Mouse (Mus musculus) ES-CJ7 (cell line): Measurements from ENCODE around the gene Mgll.

Experiments used
- DNase-seq: peaks from one replicate; pipeline ENCODE4 v3.0.0; 2011; ENCODE audit warnings: low read depth, low spot score

Mgll gene

GRCm38 (mm10) chr6:88770981-88771380 lies 46.8 kb downstream of the Mgll start:
- no peak for DNase-seq

DNA sequence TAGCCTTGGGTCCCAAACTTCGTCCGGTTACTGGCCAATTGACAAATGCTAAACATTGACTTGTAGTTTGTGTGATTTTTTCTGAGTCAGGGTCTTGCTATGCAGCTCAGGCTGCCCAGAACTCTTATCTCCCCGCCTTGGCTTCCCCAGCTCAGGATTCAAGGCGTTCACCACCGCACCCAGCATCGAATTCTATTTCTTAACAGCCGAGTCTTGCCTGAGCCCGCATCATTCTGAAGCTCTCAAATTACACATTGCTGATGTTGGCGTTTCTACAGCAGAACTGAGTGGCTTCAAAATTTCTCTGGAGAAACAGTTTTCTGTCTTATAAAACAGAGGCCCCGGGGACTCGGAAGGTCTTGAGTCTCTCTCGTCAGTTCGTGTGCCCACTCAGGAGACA lies 47.8 kb downstream of the Mgll start:
- no peak for DNase-seq

DNA sequence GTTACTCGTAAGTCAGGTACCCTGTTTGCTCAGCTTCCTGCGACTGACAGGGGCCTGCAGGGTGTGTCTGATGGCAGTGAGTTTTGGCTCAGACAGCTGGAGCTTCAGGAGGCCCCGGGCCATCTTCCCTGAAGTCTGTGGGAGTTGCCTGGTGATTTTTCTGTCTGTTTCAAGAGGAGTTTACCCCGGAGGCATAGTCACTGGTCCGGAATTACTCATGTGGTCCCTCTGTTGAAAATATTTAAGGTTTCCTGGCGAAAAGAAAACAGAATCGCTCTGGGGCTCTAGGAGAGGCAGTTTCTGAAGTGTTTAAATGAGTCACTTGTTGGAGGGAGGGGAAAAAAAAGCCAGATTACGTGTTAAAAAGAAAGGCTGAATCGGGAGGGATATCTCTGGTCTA lies 49.8 kb downstream of the Mgll start:
- DNase-seq, result no peak

DNA sequence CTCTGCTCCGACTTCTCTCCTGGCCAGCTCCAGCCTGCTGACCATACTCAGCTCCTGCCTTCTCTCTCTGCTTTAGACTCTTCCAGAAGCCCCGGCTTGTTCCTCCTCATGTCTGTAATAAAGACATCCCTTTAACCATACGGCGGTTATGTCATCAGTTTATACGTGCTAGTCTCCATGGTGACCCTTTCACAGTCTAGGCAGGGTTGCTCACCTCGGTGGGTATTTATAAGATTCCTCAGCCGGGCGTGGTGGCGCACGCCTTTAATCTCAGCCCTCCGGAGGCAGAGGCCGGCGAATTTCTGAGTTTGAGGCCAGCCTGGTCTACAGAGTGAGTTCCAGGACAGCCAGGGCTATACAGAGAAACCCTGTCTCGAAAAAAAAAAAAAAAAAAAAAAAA lies 51.1 kb downstream of the Mgll start:
- DNase-seq, result peak; percentile 50

- DNase-seq, result no peak
Observed at GRCm38 (mm10) chr6:88776336-88776923, 52.2 kb downstream of the Mgll start.

DNA sequence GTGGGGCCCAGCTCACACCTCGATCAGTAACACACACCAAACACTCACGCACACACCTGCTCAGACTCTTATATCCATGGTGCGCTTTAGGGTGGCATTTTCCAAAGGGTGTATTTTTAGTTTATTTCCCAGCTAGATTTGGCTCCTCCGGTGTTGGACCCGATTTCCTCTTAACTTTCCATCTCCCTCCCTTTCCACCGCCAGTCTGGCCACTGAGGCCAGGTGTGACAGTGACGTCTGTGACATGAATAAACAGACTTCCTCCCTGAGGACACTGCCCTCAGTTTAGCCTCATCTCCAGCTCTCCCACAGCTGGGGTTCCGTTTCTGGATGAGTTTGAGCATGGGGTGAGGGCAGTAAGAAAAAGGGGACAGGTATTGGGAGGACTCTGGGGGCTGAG lies 52.8 kb downstream of the Mgll start:
- DNase-seq, result no peak

GRCm38 (mm10) chr6:88778047-88778688 lies 54.0 kb downstream of the Mgll start:
- no peak for DNase-seq

- no peak for DNase-seq
Observed at GRCm38 (mm10) chr6:88779755-88780154, 55.5 kb downstream of the Mgll start.

DNA sequence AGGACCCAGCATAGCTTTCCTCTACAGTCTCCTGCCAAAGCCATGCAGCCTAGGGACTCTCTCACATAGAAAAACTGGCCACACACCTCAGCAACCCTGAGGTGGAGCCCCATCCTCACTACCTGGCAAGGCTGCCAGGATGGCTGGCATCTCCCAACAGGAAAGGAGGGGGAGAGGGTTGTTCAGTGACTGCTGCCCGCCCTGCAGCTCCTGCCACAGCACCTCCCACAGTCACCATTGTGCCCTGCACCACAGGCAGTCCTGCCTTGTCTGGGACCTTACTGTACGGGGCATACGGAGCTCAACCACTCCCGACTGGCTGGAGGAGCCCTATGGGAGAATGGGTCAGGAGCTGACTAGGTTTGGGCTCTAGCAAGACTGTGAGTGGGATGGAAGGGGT lies 57.7 kb downstream of the Mgll start:
- DNase-seq, result peak; percentile 19

- DNase-seq, result peak; percentile 94
Observed at GRCm38 (mm10) chr6:88782981-88783397, 58.8 kb downstream of the Mgll start.

DNA sequence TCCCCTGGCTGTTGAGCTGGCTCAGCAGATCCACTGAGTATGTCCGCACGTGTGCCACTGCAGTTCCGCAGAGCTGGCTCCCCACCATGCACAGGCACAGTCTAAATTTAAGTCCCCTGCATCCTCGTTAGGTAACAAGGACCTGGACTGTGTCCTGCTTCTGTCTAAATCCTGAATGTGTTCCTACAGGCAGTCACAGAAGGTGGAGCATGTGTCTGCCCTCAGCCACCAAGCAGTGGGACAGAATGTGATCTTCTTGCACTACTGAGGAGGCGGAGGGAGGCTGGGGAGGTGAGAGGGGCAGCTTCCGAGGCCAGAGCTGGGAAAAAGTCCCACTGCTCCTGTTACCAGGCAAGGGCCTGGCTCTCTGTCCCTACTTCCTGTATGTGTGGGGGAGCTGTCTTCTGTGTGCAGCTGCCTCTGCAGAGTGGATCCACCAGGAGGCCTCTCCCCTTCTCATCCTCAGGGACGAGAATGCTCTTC lies 60.5 kb downstream of the Mgll start:
- no peak for DNase-seq

GRCm38 (mm10) chr6:88785331-88785730 lies 61.1 kb downstream of the Mgll start:
- DNase-seq, result no peak

DNA sequence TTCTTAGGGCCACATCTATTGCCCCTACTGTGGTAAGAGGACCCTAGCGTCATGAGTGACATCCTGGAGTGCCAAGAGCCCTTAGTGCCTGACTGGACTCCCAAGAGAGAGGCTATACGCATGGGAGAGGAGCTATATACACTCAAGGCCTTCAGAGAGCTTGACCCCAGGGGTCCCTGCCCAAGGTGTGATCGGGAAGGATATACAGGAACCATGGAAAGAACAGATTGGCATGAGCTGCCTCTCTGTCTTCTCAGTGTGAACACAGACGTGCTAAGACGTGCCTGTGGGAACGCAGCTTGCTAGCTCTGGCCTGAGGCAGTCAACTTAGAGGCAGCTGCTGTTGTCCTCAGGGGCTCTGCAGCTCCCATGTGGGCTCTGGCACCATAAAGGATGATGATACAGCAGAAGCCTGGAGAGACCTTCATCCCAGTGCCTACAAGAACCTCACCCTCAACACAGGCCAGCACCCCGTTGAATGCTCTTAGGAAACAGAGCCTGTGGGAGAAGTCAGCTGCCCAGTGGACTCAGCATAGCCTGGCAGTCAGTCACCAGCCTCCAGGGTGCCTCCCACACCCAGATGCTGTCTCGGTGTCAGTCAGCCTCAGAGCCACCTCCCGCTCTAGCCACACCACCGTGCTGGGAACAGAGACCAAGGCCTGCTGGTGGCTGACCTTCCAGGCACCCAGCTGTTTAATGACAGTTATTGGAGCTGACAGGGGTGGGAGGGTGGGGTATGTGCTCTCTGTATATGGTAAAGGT lies 61.8 kb downstream of the Mgll start:
- no peak for DNase-seq

DNA sequence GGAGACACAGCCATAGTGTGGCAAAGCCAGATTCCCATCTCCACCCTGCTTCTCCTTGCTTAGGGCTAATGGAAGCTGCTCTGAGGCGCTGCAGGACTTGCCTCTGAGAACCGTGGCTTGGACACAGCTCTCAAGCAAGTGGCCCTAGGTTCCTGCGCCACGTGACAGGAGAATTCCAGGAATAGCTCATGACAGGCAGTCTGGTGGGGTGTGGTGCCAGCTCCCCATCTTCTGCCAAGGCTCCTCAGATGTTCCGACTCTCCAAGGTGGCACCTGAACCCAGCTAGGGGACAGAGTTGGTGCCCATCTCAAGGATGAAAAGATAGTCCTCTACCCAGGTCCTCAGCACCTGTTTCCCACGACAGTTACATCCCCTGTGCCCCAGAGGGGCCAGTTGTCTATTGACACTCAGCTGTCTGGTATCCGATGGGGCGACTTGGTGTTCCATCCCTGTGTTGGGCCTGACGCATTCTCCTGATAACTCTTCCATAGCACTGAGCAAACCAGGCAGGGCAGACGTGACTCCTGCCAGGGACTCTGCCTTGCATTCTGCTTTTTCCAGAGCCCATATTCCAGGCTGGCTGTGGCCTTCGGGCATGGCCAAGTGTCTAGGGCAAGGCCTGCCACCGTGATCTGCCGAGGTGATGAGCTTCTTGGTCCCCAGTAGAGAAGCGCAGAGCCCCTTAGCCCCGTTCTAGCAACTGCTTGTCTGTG lies 62.7 kb downstream of the Mgll start:
- DNase-seq, result no peak

DNA sequence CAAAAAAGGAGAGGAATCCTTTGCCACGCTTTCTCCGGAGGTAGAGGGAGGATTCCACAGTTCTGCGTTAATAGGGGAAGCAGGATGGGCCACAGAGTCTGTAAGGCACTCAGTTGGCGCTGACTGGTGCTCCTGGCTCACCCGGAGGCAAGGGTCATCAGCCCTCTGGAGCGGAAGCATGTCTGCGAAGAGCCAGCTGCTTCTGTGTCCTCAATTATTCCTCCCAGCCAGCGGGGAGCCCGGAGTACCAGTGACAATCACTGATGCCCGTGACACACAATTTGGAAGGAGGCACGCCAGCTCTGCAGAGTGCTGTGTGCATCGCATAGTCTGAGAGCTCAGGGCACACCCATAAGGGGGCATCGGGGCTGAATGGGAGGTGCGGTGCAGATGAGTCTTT lies 63.3 kb downstream of the Mgll start:
- DNase-seq, result no peak

DNA sequence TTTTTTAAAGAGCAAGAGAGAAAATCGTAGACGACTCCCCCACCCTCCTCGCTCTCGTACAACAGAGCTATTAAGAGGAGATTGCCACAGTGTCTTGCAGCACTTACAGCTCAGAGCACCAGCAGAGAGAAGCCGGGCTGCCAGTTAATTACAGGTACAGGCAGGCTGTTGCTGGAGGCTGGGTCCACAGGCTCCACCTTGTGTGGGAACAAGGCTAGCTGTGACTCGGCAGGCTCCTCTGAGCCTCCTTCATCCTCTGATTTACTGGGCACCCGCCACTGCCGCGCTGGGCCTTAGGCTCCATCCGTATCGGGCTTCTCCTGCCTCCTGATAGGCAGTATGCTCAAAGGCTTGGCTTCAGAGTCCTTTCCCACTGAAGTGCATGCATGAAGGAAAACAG lies 64.0 kb downstream of the Mgll start:
- DNase-seq, result no peak

DNA sequence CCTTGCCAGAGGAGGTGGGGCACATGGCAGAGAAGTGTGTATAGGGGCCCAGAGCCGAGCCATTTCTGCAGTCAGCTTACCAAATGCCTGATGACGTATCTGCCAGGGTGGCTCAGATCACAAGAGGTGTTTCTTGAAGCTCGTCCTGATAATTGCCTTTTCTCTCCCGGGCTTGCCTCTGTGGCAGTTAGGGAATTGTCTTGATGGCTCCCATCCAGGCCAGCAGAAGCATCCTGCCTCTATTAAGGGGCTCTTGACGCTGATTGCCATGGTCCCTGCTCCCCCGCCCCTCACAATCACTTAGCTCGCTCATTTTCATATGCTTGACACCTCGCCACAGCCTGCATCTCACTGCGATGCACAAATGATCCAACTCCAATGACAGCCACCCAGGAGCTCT lies 67.1 kb downstream of the Mgll start:
- DNase-seq, result no peak

GRCm38 (mm10) chr6:88792147-88792691 lies 68.0 kb downstream of the Mgll start:
- no peak for DNase-seq

DNA sequence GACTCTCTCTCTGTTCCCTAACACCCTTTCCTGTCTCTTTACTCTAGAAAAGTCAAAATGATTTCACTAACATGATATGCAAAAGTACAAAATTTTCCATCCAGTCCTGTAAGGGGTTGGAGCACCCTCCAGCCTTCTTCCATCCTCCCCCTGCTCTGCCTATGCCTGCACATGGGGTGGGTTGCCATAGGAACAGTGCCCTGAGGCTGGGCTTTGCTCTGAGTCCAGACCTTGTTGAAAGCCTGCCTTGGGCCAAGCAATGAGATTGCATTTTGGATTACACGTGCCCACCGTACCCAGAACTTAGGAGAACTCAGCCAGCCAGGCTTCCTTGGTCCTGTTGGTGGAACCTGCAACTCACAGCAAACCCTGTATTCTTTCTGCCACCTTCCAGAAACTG lies 69.0 kb downstream of the Mgll start:
- no peak for DNase-seq

- DNase-seq, result no peak
Observed at GRCm38 (mm10) chr6:88793872-88794271, 69.7 kb downstream of the Mgll start.

DNA sequence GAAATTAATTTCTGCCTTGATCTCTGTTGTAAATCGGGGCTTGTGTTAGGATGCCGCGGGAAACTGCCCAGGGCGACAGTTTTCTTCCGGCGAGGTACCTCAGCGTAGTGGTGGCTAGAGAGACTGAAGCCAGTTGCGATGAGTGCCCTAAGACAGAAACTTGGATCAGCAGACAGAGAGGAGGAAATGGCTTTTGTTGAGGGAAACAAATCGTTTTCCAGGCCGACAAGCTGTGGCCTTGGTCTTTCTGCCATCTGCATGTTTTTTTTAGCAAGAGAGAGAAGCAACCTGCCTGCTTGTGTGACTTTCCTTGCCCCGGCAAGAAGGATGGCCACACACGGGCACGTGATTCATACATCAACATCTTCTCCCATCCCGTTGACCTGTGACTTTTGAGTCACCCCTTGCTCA lies 70.4 kb downstream of the Mgll start:
- DNase-seq, result no peak

GRCm38 (mm10) chr6:88800191-88800590 lies 76.0 kb downstream of the Mgll start:
- no peak for DNase-seq
